Mouse (Mus musculus): ENCODE data around the gene Ahdc1. TPM values are rescaled to one million over a fixed set of nuclear protein-coding genes. Genes with fewer than 3 reads are reported as not detected.

The Ahdc1 gene
- polyA plus RNA-seq, 1 experiment: 28.5 TPM

GRCm38 (mm10) chr4:133116756-133117470 lies 105.9 kb downstream of the Ahdc1 start:
- DNase-seq (ENCODE audit: extremely low spot score in 1 of 2, low spot score in 1 of 2): no peak

GRCm38 (mm10) chr4:133117556-133118411 lies 106.7 kb downstream of the Ahdc1 start:
- DNase-seq (ENCODE audit: extremely low spot score in 1 of 2, low spot score in 1 of 2): peak in 1 of 2 experiments; percentile 46

- no peak for DNase-seq (ENCODE audit: extremely low spot score in 1 of 2, low spot score in 1 of 2)
These were observed 107.8 kb downstream of the Ahdc1 start for GRCm38 (mm10) chr4:133118775-133119375.

GRCm38 (mm10) chr4:133119579-133119978 lies 108.5 kb downstream of the Ahdc1 start:
- no peak for DNase-seq (ENCODE audit: extremely low spot score in 1 of 2, low spot score in 1 of 2)

GRCm38 (mm10) chr4:133120833-133121321 lies 109.8 kb downstream of the Ahdc1 start:
- no peak for DNase-seq (ENCODE audit: extremely low spot score in 1 of 2, low spot score in 1 of 2)

GRCm38 (mm10) chr4:133121416-133121815 lies 110.4 kb downstream of the Ahdc1 start:
- DNase-seq (ENCODE audit: extremely low spot score in 1 of 2, low spot score in 1 of 2): no peak

GRCm38 (mm10) chr4:133121974-133122637 lies 111.0 kb downstream of the Ahdc1 start:
- DNase-seq (ENCODE audit: extremely low spot score in 1 of 2, low spot score in 1 of 2): no peak

- no peak for DNase-seq (ENCODE audit: extremely low spot score in 1 of 2, low spot score in 1 of 2)
These were observed 116.0 kb downstream of the Ahdc1 start for GRCm38 (mm10) chr4:133127079-133127478.

Other genes starting within 250 kb of the Ahdc1 start
- 13.2 and 16.6 TPM in 2 replicates for gene Rpa2, start 242.9 kb upstream of the Ahdc1 start, polyA plus RNA-seq (2012; rRNA removed)
- 1.1 and 1.2 TPM in 2 replicates for gene Themis2, start 214.9 kb upstream of the Ahdc1 start, polyA plus RNA-seq (2012; rRNA removed)
- 59.8 and 62.1 TPM in 2 replicates for gene Ppp1r8, start 168.1 kb upstream of the Ahdc1 start, polyA plus RNA-seq (2012; rRNA removed)
- 101 and 110 TPM in 2 replicates for gene Stx12, start 126.8 kb upstream of the Ahdc1 start, polyA plus RNA-seq (2012; rRNA removed)
- gene Fam76a, start 88.7 kb upstream of the Ahdc1 start, polyA plus RNA-seq (2012; rRNA removed): 33.3 and 38.7 TPM in 2 replicates
- gene Fgr, start 37.2 kb upstream of the Ahdc1 start, polyA plus RNA-seq (2012; rRNA removed): 0.18 and 0.19 TPM in 2 replicates
- gene Wasf2, start 119.2 kb downstream of the Ahdc1 start, polyA plus RNA-seq (2012; rRNA removed): 14.2 and 16.3 TPM in 2 replicates
- gene Cd164l2, start 200.9 kb downstream of the Ahdc1 start, polyA plus RNA-seq (2012; rRNA removed): 8.1 and 9.9 TPM in 2 replicates
- 8.9 and 14.7 TPM in 2 replicates for gene Gpr3, start 201.3 kb downstream of the Ahdc1 start, polyA plus RNA-seq (2012; rRNA removed)
- 3.9 and 4.0 TPM in 2 replicates for gene Map3k6, start 229.6 kb downstream of the Ahdc1 start, polyA plus RNA-seq (2012; rRNA removed)